Mouse (Mus musculus) thymus, adult 2 months (tissue): ENCODE measurements around the gene Prdm16.

Source experiments
- CTCF ChIP-seq: fragments of 200-500 bp; IDR thresholded peaks from 2 replicates; pipeline ENCODE4 v1.5.1; 2012; ENCODE audit warnings: mild to moderate bottlenecking, control low read depth, low read length, moderate library complexity, borderline replicate concordance; ENCODE audit not compliant: control insufficient read depth, poor library complexity, insufficient read depth; ENCODE audit errors: extremely low read depth
- POLR2A ChIP-seq: fragments of 200-500 bp; IDR thresholded peaks from 2 replicates; pipeline ENCODE4 v1.6.1; 2012; ENCODE audit warnings: mild to moderate bottlenecking, low read length, control low read depth, moderate library complexity; ENCODE audit not compliant: control insufficient read depth, poor library complexity, insufficient read depth; ENCODE audit errors: extremely low read depth

GRCm38 (mm10) chr4:154312143-154312812, 324.4 kb downstream of the Prdm16 start:
- TF ChIP-seq CTCF = no peak
- TF ChIP-seq POLR2A = no peak
